Mouse (Mus musculus) spleen, postnatal 10 days (tissue): Measurements from ENCODE around the gene Elovl6.
A peak's percentile ranks its signal among the peaks of the same experiment; 100 is the strongest.

ENCODE experiments used
- DNase-seq, 2 experiments: peaks; one replicate each; pipeline ENCODE4 v3.0.0; 2021 to 2022; ENCODE audit warnings: low spot score in 2 of 2

Gene Elovl6

GRCm38 (mm10) chr3:129646781-129647180 lies 114.6 kb downstream of the Elovl6 start:
- no peak for DNase-seq

- no peak for DNase-seq
Observed at GRCm38 (mm10) chr3:129647312-129647711, 115.2 kb downstream of the Elovl6 start.

DNA sequence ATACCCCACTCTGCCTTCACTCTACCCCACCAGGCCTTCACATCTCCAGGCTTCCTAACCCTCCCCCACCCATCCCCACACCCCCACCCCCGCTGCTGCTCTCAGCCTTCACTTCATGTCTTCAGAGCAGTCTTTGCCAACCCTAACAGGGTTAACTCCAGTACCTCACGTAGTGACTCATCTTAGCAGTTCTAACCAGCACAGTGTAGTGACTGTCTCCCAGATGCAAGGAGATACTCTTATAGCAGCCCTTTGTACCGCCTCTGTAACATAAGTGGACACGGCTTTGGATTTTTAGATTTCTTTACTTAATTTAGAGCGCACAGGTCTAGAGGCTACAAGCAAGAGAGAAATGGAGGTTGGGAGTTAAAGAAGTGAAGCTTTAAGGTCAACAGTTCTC lies 116.4 kb downstream of the Elovl6 start:
- DNase-seq: no peak

DNA sequence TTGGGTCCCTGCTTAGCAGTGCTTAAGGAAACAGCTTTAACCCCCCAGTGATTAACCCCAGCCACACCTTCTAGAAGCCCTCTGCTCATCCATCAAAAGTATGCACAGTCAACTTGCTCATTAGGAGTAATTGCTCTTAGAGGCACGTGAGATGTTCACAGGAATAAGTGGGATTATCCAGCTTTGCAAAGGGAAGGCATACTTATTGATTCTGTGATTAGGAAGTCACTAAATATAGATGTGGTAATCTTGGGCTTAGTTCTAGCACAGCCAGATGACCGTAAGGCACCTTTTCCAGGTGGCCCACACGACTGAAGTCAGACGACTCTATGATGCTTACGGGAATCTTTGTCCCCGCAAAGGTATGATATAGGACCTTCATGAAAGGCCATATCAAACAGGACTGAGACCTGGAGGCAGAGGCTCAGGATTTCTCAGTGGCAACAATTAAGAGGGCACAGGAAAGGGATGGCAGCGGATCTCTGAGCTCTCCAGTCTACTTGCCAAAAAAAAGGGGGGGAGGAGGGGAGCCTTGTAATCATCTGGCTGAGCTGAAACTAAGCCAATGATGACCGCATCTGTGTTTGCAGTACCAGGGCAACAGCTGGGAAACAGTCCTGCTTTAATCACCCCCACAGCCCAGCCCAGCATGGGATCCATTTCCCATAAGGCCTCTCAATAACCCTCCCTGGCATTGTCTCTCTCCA lies 117.6 kb downstream of the Elovl6 start:
- no peak for DNase-seq

DNA sequence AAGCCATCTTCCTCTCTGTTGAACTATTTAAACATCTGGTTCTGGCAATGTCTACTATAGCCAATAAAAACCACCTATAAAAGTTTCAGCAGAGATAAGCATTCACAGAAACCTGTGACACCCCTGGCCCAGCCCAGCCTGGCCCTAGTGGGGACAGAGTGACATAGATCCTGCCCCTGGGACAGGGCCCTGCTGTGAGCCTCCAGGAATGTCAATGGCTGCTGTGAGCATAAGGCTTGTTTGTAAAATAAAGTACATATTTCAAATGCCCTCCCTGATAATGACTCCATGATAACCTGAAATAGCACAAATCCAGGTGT lies 118.1 kb downstream of the Elovl6 start:
- DNase-seq: no peak

GRCm38 (mm10) chr3:129650931-129651330 lies 118.8 kb downstream of the Elovl6 start:
- no peak for DNase-seq

- DNase-seq: no peak
Observed at GRCm38 (mm10) chr3:129651765-129652164, 119.6 kb downstream of the Elovl6 start.

- no peak for DNase-seq
Observed at GRCm38 (mm10) chr3:129652476-129652875, 120.3 kb downstream of the Elovl6 start.

DNA sequence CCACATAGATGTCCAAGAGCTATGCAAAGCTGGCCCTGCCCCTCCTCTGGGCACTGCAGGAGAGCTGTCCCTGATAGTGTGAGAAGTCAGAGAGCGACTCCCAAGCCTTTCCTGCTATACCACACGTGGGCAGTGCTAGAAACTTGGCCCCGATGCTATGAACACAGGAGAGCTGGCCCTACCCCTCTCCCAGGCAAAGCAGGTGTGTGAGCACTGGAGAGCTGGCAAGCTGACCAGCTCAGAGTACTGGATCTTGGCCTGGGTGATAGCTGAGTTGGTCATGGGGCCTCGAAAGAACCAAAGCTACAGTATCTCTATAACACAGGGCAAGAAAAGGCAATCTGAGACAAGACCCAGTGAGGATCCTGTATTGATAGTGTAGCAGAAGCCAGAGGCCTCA lies 124.4 kb downstream of the Elovl6 start:
- DNase-seq: no peak

- DNase-seq: no peak
Observed at GRCm38 (mm10) chr3:129657222-129657621, 125.1 kb downstream of the Elovl6 start.

DNA sequence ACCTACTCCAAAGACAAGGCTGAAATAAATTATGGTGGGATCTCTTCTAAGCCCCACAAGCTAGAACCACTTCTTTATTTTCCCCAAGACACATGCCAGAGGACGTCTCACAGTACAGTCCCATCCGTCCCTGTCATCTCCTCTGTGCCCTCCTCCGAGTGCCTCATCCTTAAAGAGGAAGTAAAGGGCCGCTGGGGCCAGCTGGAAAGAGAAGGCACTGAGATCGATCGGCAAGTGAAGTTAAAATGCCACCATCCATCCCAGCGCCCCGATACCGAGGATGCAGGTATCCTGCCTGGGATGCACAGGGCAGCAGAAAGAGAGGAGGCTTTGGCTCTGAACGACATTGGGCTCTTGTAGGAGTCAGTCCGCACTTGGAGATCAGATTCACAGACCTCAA lies 125.6 kb downstream of the Elovl6 start:
- DNase-seq: no peak

DNA sequence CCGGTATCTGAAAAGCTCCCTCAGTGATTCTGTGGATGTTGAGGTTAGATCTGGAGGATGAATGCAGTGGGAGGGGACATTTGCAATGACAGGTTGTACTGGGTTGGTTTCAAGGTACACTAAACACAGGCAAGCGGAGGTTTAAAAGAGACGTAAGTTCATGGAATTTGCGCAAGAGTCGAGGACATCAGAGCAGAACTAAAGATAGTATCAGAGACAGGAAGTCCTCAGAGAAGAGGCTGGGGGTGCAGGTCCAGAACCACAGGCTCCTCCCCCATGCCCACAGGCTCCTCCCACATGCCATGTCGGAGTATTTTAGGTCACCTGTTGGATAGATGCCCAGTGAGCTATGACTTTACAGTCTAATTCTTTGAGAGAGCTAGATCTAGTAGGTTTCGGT lies 126.6 kb downstream of the Elovl6 start:
- peak in 1 of 2 experiments; percentile 57 for DNase-seq

- DNase-seq: no peak
Observed at GRCm38 (mm10) chr3:129663906-129664305, 131.8 kb downstream of the Elovl6 start.

DNA sequence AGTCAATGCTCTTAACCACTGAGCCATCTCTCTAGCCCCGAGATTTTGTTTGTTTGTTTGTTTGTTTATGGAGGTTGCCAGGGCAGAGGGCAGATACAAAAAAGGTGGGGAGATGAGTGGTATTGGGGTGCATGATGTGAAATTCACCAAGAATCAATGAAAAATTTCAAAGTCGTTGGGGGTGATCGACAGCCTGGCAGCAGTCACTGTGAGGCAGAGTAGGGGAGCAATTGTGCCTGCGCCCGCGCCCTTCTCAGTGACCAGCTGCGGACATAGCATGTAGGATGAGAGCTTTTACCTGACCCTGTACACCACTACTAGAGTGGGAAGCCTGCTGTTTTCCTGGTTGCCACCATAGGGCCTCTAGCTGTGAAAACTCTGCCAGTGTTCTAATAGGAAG lies 143.8 kb downstream of the Elovl6 start:
- no peak for DNase-seq

DNA sequence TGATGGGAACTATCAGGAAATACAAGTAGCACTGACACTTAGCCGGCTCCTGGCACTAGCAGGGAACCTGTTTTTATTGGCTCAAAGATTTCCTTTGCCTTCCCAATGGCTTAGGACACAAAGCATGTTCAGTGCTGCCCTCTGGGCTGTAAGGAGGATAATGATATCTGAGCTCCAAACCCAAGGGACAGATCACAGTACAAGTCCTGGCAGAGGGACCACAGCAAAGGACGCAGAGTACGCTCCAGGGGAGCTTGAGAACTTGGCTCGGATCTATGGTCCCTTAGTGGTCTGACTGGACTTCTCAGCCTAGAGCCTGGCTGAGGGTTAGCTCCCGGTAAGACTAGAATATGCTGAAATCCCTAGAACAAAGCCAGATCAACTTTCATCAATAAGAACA lies 148.1 kb downstream of the Elovl6 start:
- no peak for DNase-seq

- no peak for DNase-seq
Observed at GRCm38 (mm10) chr3:129681841-129682240, 149.7 kb downstream of the Elovl6 start.

- DNase-seq: no peak
Observed at GRCm38 (mm10) chr3:129682389-129682788, 150.2 kb downstream of the Elovl6 start.

- peak in 1 of 2 experiments; percentile 53 for DNase-seq
Observed at GRCm38 (mm10) chr3:129683060-129683679, 151.0 kb downstream of the Elovl6 start.

DNA sequence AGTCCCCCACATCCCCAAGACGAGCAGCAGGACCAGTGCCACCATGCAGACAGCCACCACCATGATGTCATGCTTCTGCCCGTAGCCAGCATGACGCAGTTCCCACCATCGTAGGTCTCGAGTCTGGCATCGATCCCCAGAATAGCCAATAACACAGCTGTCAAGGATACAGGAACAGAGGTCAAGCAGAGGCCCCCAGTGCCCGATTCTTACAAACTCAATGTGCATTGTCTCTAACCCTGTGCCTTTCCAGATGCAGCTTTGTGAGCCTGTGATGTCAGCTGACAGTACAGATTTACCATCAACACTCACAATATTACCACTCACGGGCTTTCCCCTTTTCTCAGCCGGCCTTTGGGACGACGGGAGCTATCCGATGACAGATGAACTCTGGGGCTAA lies 154.0 kb downstream of the Elovl6 start:
- DNase-seq: no peak

GRCm38 (mm10) chr3:129686698-129687333 lies 154.7 kb downstream of the Elovl6 start:
- peak in 1 of 2 experiments; percentile 55 for DNase-seq

DNA sequence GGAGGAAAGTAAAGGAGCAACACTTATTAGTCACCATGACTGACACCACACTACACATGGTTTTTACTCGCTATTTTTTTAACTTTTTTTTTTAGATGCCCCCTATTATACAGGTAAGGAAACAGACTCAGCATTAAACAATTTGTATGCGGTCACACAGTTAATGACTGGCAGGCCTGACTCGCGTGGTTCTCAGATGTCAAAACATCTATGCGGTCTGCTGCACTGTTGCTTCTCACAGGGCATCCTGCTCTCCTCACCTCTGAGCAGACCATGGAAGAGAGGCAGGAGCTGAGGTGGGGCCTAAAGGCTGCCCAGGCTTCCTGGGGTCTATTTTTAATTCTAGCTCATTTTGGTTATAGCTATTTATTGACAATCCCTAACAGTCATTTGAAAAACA lies 155.3 kb downstream of the Elovl6 start:
- DNase-seq: no peak
